Mouse (Mus musculus) heart, embryonic 12.5 days (tissue): ENCODE measurements around the gene Adam17. TPM values are rescaled to one million over a fixed set of nuclear protein-coding genes. Genes with fewer than 3 reads are reported as not detected.
"Not testable (repeated sequence)": the region's sequence is repeated elsewhere in the genome, so short reads cannot be mapped to it uniquely, and the experiment has no call there.

Experiments
- ATAC-seq: fragments of 200-750 bp; cut with Nextera tagmentation; 2 replicates; pipeline ENCODE4 v1.8.0; 2017; ENCODE audit warnings: moderate TSS enrichment, moderate library complexity; ENCODE audit not compliant: insufficient number of reproducible peaks, low FRiP score
- H3K27ac ChIP-seq: fragments of 300-500 bp; sonication (generic); 2 replicates; pipeline ENCODE4 v1.5.1; 2016; ENCODE audit warnings: mild to moderate bottlenecking, moderate library complexity; ENCODE audit not compliant: poor library complexity, severe bottlenecking
- H3K27me3 ChIP-seq: fragments of 300-500 bp; sonication (generic); replicated peaks from 2 replicates; pipeline ENCODE4 v1.6.1; 2016; ENCODE audit warnings: mild to moderate bottlenecking, moderate library complexity
- H3K36me3 ChIP-seq: fragments of 300-500 bp; sonication (generic); 2 replicates; pipeline ENCODE4 v1.6.1; 2016; ENCODE audit warnings: mild to moderate bottlenecking, moderate library complexity
- H3K4me1 ChIP-seq: fragments of 300-500 bp; sonication (generic); replicated peaks from 2 replicates; pipeline ENCODE4 v1.6.1; 2016; ENCODE audit warnings: mild to moderate bottlenecking
- H3K4me2 ChIP-seq: fragments of 300-500 bp; sonication (generic); 2 replicates; pipeline ENCODE4 v1.6.1; 2016; ENCODE audit warnings: mild to moderate bottlenecking, moderate library complexity
- H3K4me3 ChIP-seq: fragments of 300-500 bp; sonication (generic); 2 replicates; pipeline ENCODE4 v1.5.1; 2016; ENCODE audit warnings: mild to moderate bottlenecking
- H3K9ac ChIP-seq: fragments of 300-500 bp; sonication (generic); 2 replicates; pipeline ENCODE4 v1.6.1; 2016; ENCODE audit warnings: mild to moderate bottlenecking, moderate library complexity
- H3K9me3 ChIP-seq: fragments of 300-500 bp; sonication (generic); replicated peaks from 2 replicates; pipeline ENCODE4 v1.6.1; 2016; ENCODE audit warnings: mild to moderate bottlenecking, moderate library complexity
- whole genome bisulfite sequencing: fragments of 180-500 bp; shearing (Covaris S2); methylation state at CpG from one replicate; pipeline ENCODE4 v1.1.7; 2016; 5-methylcytosine and 5-hydroxymethylcytosine counted together
- polyA plus RNA-seq: library from polyadenylated mRNA; unstranded; fragments of >200 nt; fragmentation: Nextera tagmentation; extraction: Ambion mirVana; gene quantifications from 2 replicates; pipeline ENCODE4 v1.2.1, GENCODE M21; 2016

The Adam17 gene
- polyA plus RNA-seq, 1 experiment from 2014 or later: 39.9 TPM

DNA sequence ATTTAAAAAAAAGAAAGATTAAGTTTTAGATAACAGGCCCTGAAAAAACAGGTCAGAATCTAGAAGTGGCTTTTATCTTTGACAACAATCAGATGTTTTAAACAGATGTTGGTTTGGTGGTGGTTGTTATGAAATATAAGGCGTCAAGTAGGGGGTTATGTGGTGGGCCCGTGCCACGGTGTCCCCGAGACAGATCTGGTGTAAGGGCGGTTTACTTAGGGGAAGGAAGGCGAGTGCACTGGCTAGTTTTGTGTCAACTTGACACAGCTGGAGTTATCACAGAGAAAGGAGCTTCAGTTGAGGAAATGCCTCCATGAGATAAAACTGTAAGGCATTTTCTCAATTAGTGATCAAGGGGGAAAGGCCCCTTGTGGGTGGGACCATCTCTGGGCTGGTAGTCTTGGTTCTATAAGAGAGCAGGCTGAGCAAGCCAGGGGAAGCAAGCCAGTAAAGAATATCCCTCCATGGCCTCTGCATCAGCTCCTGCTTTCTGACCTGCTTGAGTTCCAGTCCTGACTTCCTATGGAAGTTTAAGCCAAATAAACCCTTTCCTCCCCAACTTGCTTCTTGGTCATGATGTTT, 5.4 kb upstream of the Adam17 start:
- WGBS: 74% methylated on average over 6 of the region's 6 CpGs
- H3K9ac ChIP-seq, H3K4me2 ChIP-seq, H3K27me3 ChIP-seq, H3K4me3 ChIP-seq, H3K27ac ChIP-seq, H3K4me1 ChIP-seq, ATAC-seq, H3K36me3 ChIP-seq, H3K9me3 ChIP-seq: not testable (repeated sequence)

DNA sequence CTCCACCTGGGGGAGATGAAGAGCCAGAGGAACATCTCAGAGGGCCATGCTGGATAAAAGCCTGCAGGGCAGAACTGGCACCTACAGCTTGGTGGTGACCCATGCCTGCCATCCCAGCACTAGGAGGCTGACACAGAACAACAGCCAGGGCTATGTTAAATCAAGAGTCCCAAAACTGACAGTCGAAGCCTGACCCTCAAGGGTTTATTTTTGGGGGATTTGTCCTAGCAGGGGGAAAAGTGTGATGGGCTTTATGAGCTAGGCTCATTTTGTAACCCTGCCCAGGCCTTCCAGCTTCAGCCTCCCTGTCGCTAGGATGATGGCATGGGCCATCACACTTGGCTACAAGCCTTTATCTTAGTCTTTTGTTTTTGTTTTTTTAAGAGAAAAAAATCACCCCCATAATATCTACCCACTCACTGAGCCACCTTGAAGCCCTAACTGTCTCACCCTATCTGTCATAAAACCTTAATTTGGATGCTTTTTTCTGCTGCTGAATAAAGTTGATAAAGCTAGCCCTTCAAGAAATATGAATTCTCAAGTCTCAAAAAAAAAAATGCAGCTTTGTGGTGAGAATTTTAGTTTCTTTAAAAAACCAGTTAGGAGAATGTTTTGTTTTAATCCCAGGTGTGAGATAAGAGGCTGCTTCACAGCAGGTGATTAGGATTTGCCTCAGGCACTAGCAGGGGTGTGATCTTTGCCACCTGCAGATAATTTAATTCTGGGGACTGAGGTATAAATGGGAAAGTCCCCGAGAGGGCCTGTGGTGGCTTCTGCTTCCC, 2.1 kb upstream of the Adam17 start:
- Histone ChIP-seq H3K27me3 (no peaks in the 10 kb centered on the region), H3K27ac (no peak overlapping the region), H3K9ac (no peak overlapping the region), H3K4me2 (no peak overlapping the region), H3K36me3 (no peaks in the 10 kb centered on the region), H3K9me3 (no peaks in the 10 kb centered on the region), H3K4me1 (peaks cover 6% of the 10 kb centered on the region; the same call in 1 of the 2 replicates), H3K4me3 (no peak overlapping the region)
- no peak for ATAC-seq
- WGBS: 24% methylated on average over 3 of the region's 3 CpGs

DNA sequence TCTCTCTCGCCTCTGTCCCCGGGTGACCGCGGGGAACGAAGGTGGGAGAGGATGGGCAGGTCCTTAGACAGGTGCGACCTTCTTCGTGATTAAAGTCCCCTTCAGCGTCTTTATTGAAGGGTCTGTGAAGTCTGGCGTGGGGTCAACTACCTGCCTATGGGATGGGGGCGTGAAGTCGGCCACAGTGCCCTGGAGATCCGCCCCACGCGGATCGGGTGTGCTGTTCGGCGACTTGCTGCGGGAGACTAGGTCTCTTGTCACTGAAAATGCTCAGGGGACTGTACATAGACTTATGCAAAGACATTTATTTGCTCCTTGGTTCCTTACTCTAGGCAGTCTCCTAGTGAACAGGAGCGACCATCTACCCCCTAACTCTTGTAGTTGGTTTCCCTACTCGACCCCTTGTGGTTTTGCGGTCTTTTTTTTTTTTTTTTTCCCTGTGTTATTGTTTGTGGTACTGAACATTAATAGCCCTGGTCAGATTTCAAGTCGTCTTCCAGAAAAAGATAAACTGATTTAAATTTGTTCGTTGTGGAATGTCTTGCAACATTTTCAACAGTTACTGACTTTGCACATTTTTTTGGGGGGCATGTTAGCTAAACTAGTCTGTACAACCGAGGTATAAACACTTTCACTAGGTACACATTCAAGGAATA, 516 bp upstream of the Adam17 start:
- 4% methylated on average over 24 of the region's 24 CpGs for WGBS
- peaks cover 3% of the 10 kb centered on the region; the same call in 1 of the 2 replicates for H3K4me1 ChIP-seq
- ATAC-seq: peak; percentile 69
- no peaks in the 10 kb centered on the region for H3K9me3 ChIP-seq
- peak overlapping the region; percentile 81 for H3K4me3 ChIP-seq
- H3K9ac ChIP-seq: peak overlapping the region; percentile 85
- H3K4me2 ChIP-seq: peak overlapping the region; percentile 84
- H3K36me3 ChIP-seq: no peaks in the 10 kb centered on the region
- no peaks in the 10 kb centered on the region for H3K27me3 ChIP-seq
- H3K27ac ChIP-seq: peak overlapping the region; percentile 94

DNA sequence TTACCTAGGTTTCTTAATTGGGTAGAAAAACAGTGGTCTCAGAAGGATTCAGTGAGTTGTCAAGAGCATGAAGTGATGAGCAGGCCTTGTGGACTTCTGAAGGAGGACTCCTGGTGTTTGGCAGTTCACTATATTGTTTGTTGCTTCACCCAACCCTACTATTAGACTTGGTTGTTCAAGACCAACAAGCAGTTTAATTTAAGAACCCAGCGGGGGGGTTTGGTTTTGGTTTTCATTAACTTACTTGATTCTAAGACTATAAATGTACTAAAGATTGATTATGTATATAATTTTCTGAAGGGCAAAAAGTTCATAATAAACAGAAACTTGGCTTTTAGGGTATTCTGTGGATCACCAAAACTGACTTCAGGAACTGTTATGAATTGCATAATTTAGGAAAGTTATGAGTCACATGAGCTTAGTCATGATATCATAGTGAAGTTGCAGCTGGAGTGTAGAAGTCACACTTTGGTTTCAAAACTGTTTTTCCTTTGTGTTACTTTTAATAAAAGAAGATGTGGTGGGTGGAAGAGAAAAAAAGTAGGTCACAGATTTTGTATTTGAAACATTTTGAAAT, 3.3 kb downstream of the Adam17 start:
- no peak for ATAC-seq
- Histone ChIP-seq H3K9me3 (no peaks in the 10 kb centered on the region), H3K4me1 (peaks cover 3% of the 10 kb centered on the region; the same call in 1 of the 2 replicates), H3K27me3 (no peaks in the 10 kb centered on the region), H3K4me3 (no peak overlapping the region), H3K9ac (no peak overlapping the region), H3K4me2 (no peak overlapping the region), H3K36me3 (no peaks in the 10 kb centered on the region), H3K27ac (no peak overlapping the region)
- 90% methylated on average over 1 of the region's 1 CpGs for WGBS

DNA sequence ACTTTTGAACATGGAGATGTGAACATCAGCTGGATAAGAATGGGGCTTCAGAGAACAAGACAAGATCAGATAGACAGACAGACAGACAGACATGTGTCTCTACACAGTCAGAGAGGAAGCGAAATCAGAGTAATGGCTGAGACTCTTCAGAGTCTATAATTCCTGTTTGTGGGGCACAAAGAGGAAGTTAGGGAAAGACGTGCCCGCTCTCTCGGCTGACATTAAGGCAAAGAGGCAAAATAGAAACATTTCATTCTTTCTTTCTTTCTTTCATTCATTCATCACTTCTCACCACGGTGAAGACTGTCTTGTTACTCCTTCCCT, 4.4 kb downstream of the Adam17 start:
- Histone ChIP-seq H3K4me1 (peaks cover 8% of the 10 kb centered on the region; the same call in 1 of the 2 replicates), H3K27me3 (no peaks in the 10 kb centered on the region), H3K36me3 (no peaks in the 10 kb centered on the region), H3K4me2 (no peak overlapping the region), H3K9ac (no peak overlapping the region), H3K9me3 (no peaks in the 10 kb centered on the region), H3K27ac (no peak overlapping the region), H3K4me3 (no peak overlapping the region)
- WGBS: 91% methylated on average over 5 of the region's 5 CpGs
- ATAC-seq: no peak

DNA sequence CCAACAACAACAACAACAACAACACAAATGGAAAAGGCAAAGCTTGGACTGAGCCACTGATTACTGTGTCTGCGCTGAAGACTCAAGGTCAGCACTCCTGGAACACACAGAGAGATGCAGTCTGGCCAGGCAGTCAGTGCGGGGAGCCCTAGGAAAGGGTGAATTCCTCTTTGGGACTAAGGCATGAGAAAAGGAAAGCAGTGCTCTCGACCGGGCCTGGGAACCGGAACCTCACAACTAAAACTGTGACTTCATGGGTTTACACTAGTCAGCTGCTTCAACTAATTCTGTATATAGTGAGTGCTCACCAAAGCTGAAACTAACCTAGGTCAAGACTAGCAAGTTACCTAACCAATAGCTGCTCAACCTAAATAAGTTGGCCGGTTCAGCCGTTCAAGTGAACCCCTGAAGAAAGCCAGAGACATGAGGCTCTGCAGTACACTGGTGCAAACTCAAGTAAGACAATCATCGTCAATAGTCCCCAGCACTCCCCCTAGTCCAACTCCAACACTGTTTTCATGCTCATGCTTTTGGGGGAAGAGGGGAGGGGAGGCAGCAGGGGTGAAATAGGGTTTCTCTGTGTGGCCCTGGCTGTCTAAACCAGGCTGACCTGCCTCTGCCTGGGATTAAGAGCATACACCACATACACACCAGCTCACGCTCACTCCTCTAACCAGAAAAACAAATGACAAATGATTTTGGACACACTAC, 4.9 kb downstream of the Adam17 start:
- Histone ChIP-seq H3K36me3 (no peaks in the 10 kb centered on the region), H3K27me3 (no peaks in the 10 kb centered on the region), H3K4me3 (no peak overlapping the region), H3K4me2 (no peak overlapping the region), H3K4me1 (peaks cover 8% of the 10 kb centered on the region; the same call in 1 of the 2 replicates), H3K9ac (no peak overlapping the region), H3K27ac (no peak overlapping the region), H3K9me3 (no peaks in the 10 kb centered on the region)
- no peak for ATAC-seq
- WGBS: 87% methylated on average over 9 of the region's 9 CpGs

DNA sequence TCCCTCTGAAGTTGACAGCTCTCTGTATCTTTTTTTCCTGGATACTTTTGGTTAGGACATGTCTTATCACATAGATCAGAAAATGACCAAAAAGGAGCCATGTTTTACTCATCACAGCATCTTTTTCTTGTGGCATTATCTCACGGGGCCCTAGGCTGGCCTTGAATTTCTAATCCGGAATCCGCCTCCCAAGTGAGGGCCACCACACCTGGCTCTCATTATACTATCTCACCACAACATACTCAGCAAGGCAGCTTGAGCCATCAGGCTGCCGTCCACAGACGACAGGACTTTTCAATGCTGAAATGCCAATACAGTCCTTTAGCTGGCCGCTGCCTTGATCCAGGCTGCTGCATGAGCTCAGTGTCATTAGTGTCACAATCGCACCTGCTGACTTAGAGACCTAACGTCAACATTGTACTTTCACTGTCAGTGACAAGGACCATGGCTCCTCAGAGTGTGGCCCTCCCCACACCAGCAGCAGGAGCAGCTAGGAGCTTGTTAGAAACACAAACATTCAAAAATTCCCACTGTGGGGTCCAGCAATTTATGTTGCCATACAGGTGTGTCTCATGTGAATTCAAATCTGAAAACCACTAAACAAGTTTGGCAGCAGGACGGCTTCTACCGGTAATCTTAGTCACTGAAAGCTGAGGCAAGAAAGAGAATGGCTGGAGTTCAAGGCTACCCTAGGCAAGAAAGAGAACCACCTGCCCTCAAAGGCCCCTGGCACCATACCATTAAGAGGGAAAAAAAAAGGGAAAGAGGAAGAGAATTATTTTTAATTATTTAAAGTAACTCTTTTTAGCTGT, 8.6 kb downstream of the Adam17 start:
- Histone ChIP-seq H3K4me2 (no peak overlapping the region), H3K4me3 (no peak overlapping the region), H3K27ac (no peak overlapping the region), H3K36me3 (peaks cover 10% of the 10 kb centered on the region), H3K27me3 (no peaks in the 10 kb centered on the region), H3K4me1 (0 out of 2 replicates have a peak, but pooled peaks cover 4% of the 10 kb centered on the region), H3K9ac (no peak overlapping the region), H3K9me3 (no peaks in the 10 kb centered on the region)
- WGBS: 69% methylated on average over 10 of the region's 10 CpGs
- no peak for ATAC-seq

DNA sequence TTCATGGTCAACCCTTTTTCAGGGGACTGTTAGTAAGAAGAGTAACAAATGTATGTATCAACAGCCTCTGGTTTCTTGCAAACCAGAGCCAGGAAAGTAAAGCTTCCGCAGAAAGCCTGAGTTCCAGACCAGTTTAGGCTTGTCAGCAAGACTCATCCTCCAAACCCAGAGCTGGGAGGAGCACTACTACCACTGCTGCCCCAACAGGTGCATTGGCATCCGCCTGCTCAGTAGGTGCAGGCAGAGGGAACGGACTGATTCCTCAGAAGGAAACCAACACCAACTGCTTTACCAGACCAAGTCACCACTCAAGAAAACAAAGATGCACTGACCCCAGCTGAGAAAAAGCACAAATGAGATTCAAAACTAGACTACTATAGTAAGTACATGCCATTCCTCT, 10.2 kb downstream of the Adam17 start:
- Histone ChIP-seq H3K9ac (no peak overlapping the region), H3K4me1 (0 out of 2 replicates have a peak, but pooled peaks cover 4% of the 10 kb centered on the region), H3K9me3 (no peaks in the 10 kb centered on the region), H3K4me3 (no peak overlapping the region), H3K27me3 (no peaks in the 10 kb centered on the region), H3K27ac (no peak overlapping the region), H3K36me3 (peaks cover 10% of the 10 kb centered on the region), H3K4me2 (no peak overlapping the region)
- ATAC-seq: no peak
- 92% methylated on average over 3 of the region's 3 CpGs for WGBS

DNA sequence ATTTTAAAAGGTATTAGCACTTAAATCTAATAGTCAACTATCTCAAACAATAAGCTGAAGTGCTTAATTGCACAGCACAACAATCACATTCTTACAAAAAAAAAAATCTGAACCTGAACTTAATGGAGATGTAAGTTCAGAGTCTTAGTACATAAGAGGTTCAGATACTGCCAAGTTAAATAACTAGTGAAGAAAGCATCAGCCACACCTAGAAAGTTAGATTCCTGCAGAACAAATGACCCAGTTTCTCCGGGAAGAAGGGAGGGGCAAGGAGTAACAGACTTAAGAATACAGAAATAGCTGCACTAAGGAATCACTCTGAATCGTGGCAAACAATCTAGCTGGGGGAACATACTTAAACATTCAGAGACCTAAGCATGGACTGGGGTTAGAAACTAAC, 10.7 kb downstream of the Adam17 start:
- 65% methylated on average over 2 of the region's 2 CpGs for WGBS
- H3K9me3 ChIP-seq: no peaks in the 10 kb centered on the region
- H3K27ac ChIP-seq: no peak overlapping the region
- no peak overlapping the region for H3K4me3 ChIP-seq
- ATAC-seq: no peak
- no peaks in the 10 kb centered on the region for H3K27me3 ChIP-seq
- no peak overlapping the region for H3K9ac ChIP-seq
- 0 out of 2 replicates have a peak, but pooled peaks cover 4% of the 10 kb centered on the region for H3K4me1 ChIP-seq
- peaks cover 10% of the 10 kb centered on the region for H3K36me3 ChIP-seq
- H3K4me2 ChIP-seq: no peak overlapping the region

DNA sequence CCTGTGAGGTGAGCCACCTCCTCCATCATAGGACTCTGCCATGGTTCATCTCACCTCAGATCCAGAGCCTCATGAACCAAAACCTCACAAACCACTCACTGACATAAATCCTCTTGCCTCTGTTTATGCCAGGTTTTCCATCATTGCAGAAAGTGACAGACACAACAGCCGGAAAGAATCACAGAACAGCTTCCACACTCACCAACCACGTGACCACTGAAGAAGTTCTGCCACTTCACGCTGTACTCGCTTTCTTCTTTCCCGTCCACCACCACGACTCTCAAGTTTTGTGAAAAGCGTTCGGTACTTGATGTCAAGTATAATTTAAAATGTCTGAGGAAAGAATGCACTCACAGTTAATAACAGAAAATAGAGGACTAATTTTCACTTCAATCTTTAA, 19.8 kb downstream of the Adam17 start:
- no peak overlapping the region for H3K4me2 ChIP-seq
- H3K9ac ChIP-seq: no peak overlapping the region
- H3K4me3 ChIP-seq: no peak overlapping the region
- H3K27me3 ChIP-seq: no peaks in the 10 kb centered on the region
- no peak overlapping the region for H3K27ac ChIP-seq
- H3K4me1 ChIP-seq: no peaks in the 10 kb centered on the region
- peaks cover 58% of the 10 kb centered on the region for H3K36me3 ChIP-seq
- WGBS: 97% methylated on average over 8 of the region's 8 CpGs
- peaks cover 8% of the 10 kb centered on the region; the same call in 1 of the 2 replicates for H3K9me3 ChIP-seq
- no peak for ATAC-seq
